Mouse (Mus musculus) erythroblast, embryonic 14.5 days (primary cell): ENCODE measurements at regions not wholly inside any gene's neighbourhood (a gene's known extent, or its start where the extent isn't known, plus 50 kb on each side); places are given as distances from the start of the nearest gene placed in this dataset.

Experiments used
- GATA1 ChIP-seq: IDR thresholded peaks from 2 replicates; pipeline ENCODE4 v1.6.1; 2012; ENCODE audit warnings: low read length, inconsistent platforms, mixed read lengths
- TAL1 ChIP-seq: IDR thresholded peaks from 3 replicates; pipeline ENCODE4 v1.6.1; 2012; ENCODE audit warnings: low read length, inconsistent platforms, mixed read lengths

DNA sequence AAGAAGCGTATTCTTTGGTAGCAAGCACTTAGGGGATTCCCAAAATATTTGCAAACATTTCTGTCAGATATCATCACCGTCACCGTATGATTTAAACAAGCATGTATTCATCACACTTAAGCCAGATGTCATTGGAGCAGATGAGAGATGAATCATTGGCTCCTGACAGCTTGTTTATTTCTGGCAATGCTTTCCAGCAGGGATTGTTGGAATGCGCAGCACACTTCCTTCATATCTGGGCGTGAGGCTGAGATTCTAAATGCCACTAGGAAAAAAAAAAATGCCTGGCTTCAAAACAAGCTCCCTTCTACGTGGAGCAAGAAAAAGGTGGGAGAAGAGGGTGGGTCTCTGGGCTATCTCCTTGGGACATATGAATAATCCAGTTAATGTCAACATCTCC, 354.1 kb upstream of the Sash1 start:
- no peak for TF ChIP-seq TAL1
- TF ChIP-seq GATA1, result no peak
